8 mouse cellular contexts compared by ENCODE assay signal in genomic region chr15:83032981-83033541, GRCm38 (mm10). TPM values are rescaled to one million over a fixed set of nuclear protein-coding genes. Genes with fewer than 3 reads are reported as not detected.
DNase-seq lines count a peak whose midpoint lies in the region; ATAC-seq lines count a peak whose summit lies in the region.

TSS of gene Nfam1 (minus strand) at chr15:83033306.

- no peak for DNase-seq in forebrain, embryonic 10.5 days (ENCODE audit: extremely low spot score, low spot score)
- peak; percentile 27 to 34 for DNase-seq in adrenal gland, postnatal 36 days
- DNase-seq in liver, embryonic 13.5 days: no peak
- no peak for DNase-seq in ovary, postnatal 10 days (ENCODE audit: low spot score)
- DNase-seq in right cerebral cortex, adult 18-20 months: no peak

- no peak within 1 kb of the TSS for H3K4me3 ChIP-seq in forebrain, embryonic 10.5 days
- no peak within 1 kb of the TSS for H3K4me3 ChIP-seq in forebrain, embryonic 16.5 days (replicated peaks; ENCODE audit: low read length)
- no peak within 1 kb of the TSS for H3K4me3 ChIP-seq in heart, embryonic 14.5 days (ENCODE audit: control insufficient read depth in 1 of 2, insufficient read depth in 1 of 2, low read depth in 1 of 2, low read length in 2 of 2)
- H3K4me3 ChIP-seq in liver, embryonic 13.5 days (replicated peaks): peak within 1 kb of the TSS; percentile 39
- no peak within 1 kb of the TSS for H3K4me3 ChIP-seq in neural tube, embryonic 14.5 days (ENCODE audit: low read depth, low read length)

- ATAC-seq in forebrain, embryonic 16.5 days: no peak
- no peak for ATAC-seq in heart, embryonic 14.5 days (ENCODE audit: insufficient number of reproducible peaks, insufficient read depth, low FRiP score, low read depth)
- no peak for ATAC-seq in liver, embryonic 13.5 days (ENCODE audit: low read depth)
- ATAC-seq in neural tube, embryonic 14.5 days (ENCODE audit: low read depth): no peak

- H3K9me3 ChIP-seq in forebrain, embryonic 10.5 days: no peaks in the 10 kb centered on the region
- no peaks in the 10 kb centered on the region for H3K9me3 ChIP-seq in forebrain, embryonic 16.5 days (ENCODE audit: control insufficient read depth, low read length)
- no peaks in the 10 kb centered on the region for H3K9me3 ChIP-seq in heart, embryonic 14.5 days (ENCODE audit: control insufficient read depth, low read length)
- H3K9me3 ChIP-seq in liver, embryonic 13.5 days (replicated peaks): no peaks in the 10 kb centered on the region
- H3K9me3 ChIP-seq in neural tube, embryonic 14.5 days (ENCODE audit: control insufficient read depth, low read length): no peaks in the 10 kb centered on the region

- no peak within 1 kb of the TSS for H3K9ac ChIP-seq in forebrain, embryonic 16.5 days (replicated peaks; ENCODE audit: low read depth, low read length)
- H3K9ac ChIP-seq in heart, embryonic 14.5 days (ENCODE audit: low read length): 0 out of 2 replicates have a peak within 1 kb of the TSS, but pooled peaks have one; percentile 12
- peak within 1 kb of the TSS; percentile 33 for H3K9ac ChIP-seq in liver, embryonic 13.5 days
- H3K9ac ChIP-seq in neural tube, embryonic 14.5 days (replicated peaks; ENCODE audit: low read depth, low read length): no peak within 1 kb of the TSS; the same call in 1 of the 2 replicates

- H3K4me1 ChIP-seq in forebrain, embryonic 10.5 days: peaks cover 64% of the 10 kb centered on the region
- peaks cover 47% of the 10 kb centered on the region for H3K4me1 ChIP-seq in forebrain, embryonic 16.5 days (replicated peaks; ENCODE audit: control insufficient read depth, insufficient read depth, low read length)
- H3K4me1 ChIP-seq in heart, embryonic 14.5 days (ENCODE audit: control insufficient read depth in 2 of 2, insufficient read depth in 2 of 2, low read length in 2 of 2): peaks cover 36 to 46% of the 10 kb centered on the region in 2 experiments
- peaks cover 23% of the 10 kb centered on the region for H3K4me1 ChIP-seq in liver, embryonic 13.5 days (replicated peaks)
- peaks cover 23% of the 10 kb centered on the region for H3K4me1 ChIP-seq in neural tube, embryonic 14.5 days (ENCODE audit: control insufficient read depth, insufficient read depth, low read length)

- H3K4me2 ChIP-seq in forebrain, embryonic 16.5 days (ENCODE audit: low read length): no peak within 1 kb of the TSS
- peak within 1 kb of the TSS; percentile 40; the same call in 1 of the 2 replicates for H3K4me2 ChIP-seq in heart, embryonic 14.5 days (ENCODE audit: low read length)
- H3K4me2 ChIP-seq in liver, embryonic 13.5 days: peak within 1 kb of the TSS; percentile 28
- H3K4me2 ChIP-seq in neural tube, embryonic 14.5 days (ENCODE audit: low read depth, low read length): no peak within 1 kb of the TSS

- peak within 1 kb of the TSS; percentile 63 for H3K27ac ChIP-seq in forebrain, embryonic 10.5 days
- H3K27ac ChIP-seq in forebrain, embryonic 16.5 days (ENCODE audit: low read length): no peak within 1 kb of the TSS
- no peak within 1 kb of the TSS for H3K27ac ChIP-seq in heart, embryonic 14.5 days (replicated peaks in 1 of 2; ENCODE audit: control insufficient read depth in 1 of 2, insufficient read depth in 1 of 2, low read depth in 2 of 2, low read length in 2 of 2)
- peak within 1 kb of the TSS; percentile 61 for H3K27ac ChIP-seq in liver, embryonic 13.5 days
- peak within 1 kb of the TSS; percentile 45; the same call in 1 of the 2 replicates for H3K27ac ChIP-seq in neural tube, embryonic 14.5 days (ENCODE audit: low read depth, low read length)

- peaks cover 81% of the 10 kb centered on the region for H3K27me3 ChIP-seq in forebrain, embryonic 10.5 days (ENCODE audit: poor library complexity, severe bottlenecking)
- H3K27me3 ChIP-seq in forebrain, embryonic 16.5 days (replicated peaks; ENCODE audit: control insufficient read depth, insufficient read depth, low read length): no peaks in the 10 kb centered on the region
- H3K27me3 ChIP-seq in heart, embryonic 14.5 days (ENCODE audit: control insufficient read depth, insufficient read depth, low read length): peaks cover 17% of the 10 kb centered on the region
- peaks cover 27% of the 10 kb centered on the region for H3K27me3 ChIP-seq in liver, embryonic 13.5 days
- no peaks in the 10 kb centered on the region for H3K27me3 ChIP-seq in neural tube, embryonic 14.5 days (ENCODE audit: control insufficient read depth, insufficient read depth, low read length)

- WGBS in forebrain, embryonic 10.5 days: 43% methylated on average over 17 of the region's 17 CpGs
- 17% methylated on average over 17 of the region's 17 CpGs for WGBS in forebrain, embryonic 16.5 days
- WGBS in heart, embryonic 14.5 days: 31% methylated on average over 17 of the region's 17 CpGs
- WGBS in liver, embryonic 13.5 days (ENCODE audit: insufficient replicate concordance): 8% methylated on average over 17 of the region's 17 CpGs
- WGBS in neural tube, embryonic 14.5 days: 36% methylated on average over 17 of the region's 17 CpGs

- H3K36me3 ChIP-seq in forebrain, embryonic 10.5 days (replicated peaks): no peaks in the 10 kb centered on the region
- H3K36me3 ChIP-seq in forebrain, embryonic 16.5 days (ENCODE audit: control insufficient read depth, insufficient read depth): no peaks in the 10 kb centered on the region
- no peaks in the 10 kb centered on the region for H3K36me3 ChIP-seq in heart, embryonic 14.5 days (ENCODE audit: control insufficient read depth, insufficient read depth, low read length)
- H3K36me3 ChIP-seq in liver, embryonic 13.5 days: no peaks in the 10 kb centered on the region
- no peaks in the 10 kb centered on the region for H3K36me3 ChIP-seq in neural tube, embryonic 14.5 days (ENCODE audit: control insufficient read depth, insufficient read depth, low read length)

RNA-seq across cellular contexts. Expression of gene Nfam1, which starts in this region (rescaled TPM):
- polyA plus RNA-seq in forebrain, embryonic 10.5 days (2016; fragmentation: Nextera tagmentation; extraction: Ambion mirVana): 1.6 and 2.3 TPM in 2 replicates
- 1.5 and 1.7 TPM in 2 replicates for polyA plus RNA-seq in forebrain, embryonic 16.5 days (2015; fragmentation: Nextera tagmentation; extraction: Ambion mirVana)
- 1 to 10 TPM; 2.2 to 3.3 TPM for total RNA-seq in adrenal gland, postnatal 36 days (2021)
- polyA plus RNA-seq in heart, embryonic 14.5 days (2014; fragmentation: Nextera tagmentation; extraction: Ambion mirVana): 1.9 and 2.6 TPM in 2 replicates
- polyA plus RNA-seq in liver, embryonic 13.5 days (2015; fragmentation: Nextera tagmentation; extraction: Ambion mirVana): 5.9 and 7.0 TPM in 2 replicates
- polyA plus RNA-seq in neural tube, embryonic 14.5 days (2014; fragmentation: Nextera tagmentation; extraction: Ambion mirVana): 0.31 and 1.8 TPM in 2 replicates

Comparison
In these comparisons a context has a peak if more than half of its experiments do, and no peak if none do; other contexts are left out.
1. H3K27ac ChIP-seq: peak in forebrain, embryonic 10.5 days (single experiment), liver, embryonic 13.5 days (single experiment) and neural tube, embryonic 14.5 days (single experiment); none in forebrain, embryonic 16.5 days (single experiment) and heart, embryonic 14.5 days (0 of 2).
2. DNase-seq: peak in adrenal gland, postnatal 36 days (2 of 2); none in forebrain, embryonic 10.5 days (single experiment), liver, embryonic 13.5 days (single experiment), ovary, postnatal 10 days (single experiment) and right cerebral cortex, adult 18-20 months (single experiment).
3. H3K4me2 ChIP-seq: peak in heart, embryonic 14.5 days (single experiment) and liver, embryonic 13.5 days (single experiment); none in forebrain, embryonic 16.5 days (single experiment) and neural tube, embryonic 14.5 days (single experiment).
4. H3K9ac ChIP-seq: peak in heart, embryonic 14.5 days (single experiment) and liver, embryonic 13.5 days (single experiment); none in forebrain, embryonic 16.5 days (single experiment) and neural tube, embryonic 14.5 days (single experiment).